Mouse (Mus musculus): Measurements from ENCODE around the gene Npas4. TPM values are rescaled to one million over a fixed set of nuclear protein-coding genes. Genes with fewer than 3 reads are reported as not detected.
"Not testable (repeated sequence)": the region's sequence is repeated elsewhere in the genome, so short reads cannot be mapped to it uniquely, and the experiment has no call there.

Npas4 gene
- polyA plus RNA-seq, 1 experiment from 2014 or later: not detected

DNA sequence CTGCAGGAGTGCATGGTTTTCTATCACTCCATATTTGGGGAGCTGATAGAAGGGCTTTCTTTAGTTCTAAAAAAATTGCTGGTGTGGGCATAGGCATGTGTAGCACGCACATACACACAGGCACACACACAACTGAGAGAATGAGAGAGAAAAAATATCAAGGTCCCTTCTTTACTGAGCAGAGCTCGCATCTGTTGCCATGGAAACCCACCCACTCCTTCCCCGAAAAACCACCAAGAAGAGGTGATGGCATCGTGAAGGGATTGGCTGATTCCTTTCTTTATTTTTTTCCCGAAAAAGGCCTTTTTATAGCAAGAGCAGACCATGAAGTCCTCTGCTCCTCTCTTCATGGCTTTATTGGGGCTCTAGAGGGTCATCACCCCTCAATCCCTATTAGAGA, 3.9 kb upstream of the Npas4 start:
- DNase-seq (ENCODE audit: low spot score): no peak

- DNase-seq (ENCODE audit: low spot score): no peak
Observed at GRCm38 (mm10) chr19:4992904-4993303, 2.8 kb upstream of the Npas4 start.

GRCm38 (mm10) chr19:4992371-4992770, 2.3 kb upstream of the Npas4 start:
- no peak for DNase-seq (ENCODE audit: low spot score)

- DNase-seq (ENCODE audit: low spot score): no peak
Observed at GRCm38 (mm10) chr19:4990716-4991115, 600 bp upstream of the Npas4 start.

GRCm38 (mm10) chr19:4989434-4990255, 471 bp downstream of the Npas4 start:
- DNase-seq (ENCODE audit: low spot score): no peak

- peak; percentile 90 for DNase-seq (ENCODE audit: low spot score)
Observed at GRCm38 (mm10) chr19:4989013-4989412, 1.1 kb downstream of the Npas4 start.

DNA sequence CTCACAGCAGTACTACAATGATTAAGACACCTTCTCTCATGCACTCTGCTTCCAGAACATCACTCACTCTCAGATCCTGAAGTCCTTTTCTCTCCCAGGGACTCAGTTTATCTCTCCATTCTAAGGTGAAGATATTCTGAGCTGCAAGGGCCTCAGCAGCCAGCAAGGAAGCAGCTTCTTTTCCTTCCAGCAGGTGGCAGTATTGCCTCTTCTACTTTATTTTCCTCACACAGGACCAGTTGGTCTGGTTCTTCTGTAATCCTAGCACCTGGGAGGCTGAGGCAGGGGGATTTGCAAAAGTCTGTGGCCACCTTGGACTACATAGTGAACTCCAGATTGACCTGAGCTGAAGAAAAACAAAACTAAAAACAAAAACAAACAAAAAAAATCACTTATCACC, 8.3 kb downstream of the Npas4 start:
- peak; percentile 69 for DNase-seq (ENCODE audit: low spot score)

DNA sequence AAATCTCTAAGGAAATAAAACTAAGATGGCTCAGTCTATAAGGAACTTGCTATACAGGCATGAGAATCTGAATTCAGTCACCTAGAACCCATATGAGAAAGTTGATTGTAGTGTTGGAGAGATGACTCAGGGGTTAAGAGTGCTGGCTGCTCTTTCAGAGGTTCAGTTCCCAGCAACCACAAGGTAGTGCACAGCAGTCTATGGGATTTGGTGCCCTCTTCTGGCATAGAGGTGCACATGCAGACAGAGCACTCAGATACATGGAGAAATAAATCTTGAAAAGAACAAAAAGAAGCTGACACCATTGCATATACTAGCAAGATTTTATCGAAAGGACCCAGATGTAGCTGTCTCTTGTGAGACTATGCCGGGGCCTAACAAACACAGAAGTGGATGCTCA, 21.9 kb downstream of the Npas4 start:
- DNase-seq (ENCODE audit: low spot score): peak; percentile 43

- peak; percentile 93 for DNase-seq (ENCODE audit: low spot score)
Observed at GRCm38 (mm10) chr19:4961928-4962601, 28.1 kb downstream of the Npas4 start, which contains the start of gene Mrpl11. TSS of gene Mrpl11 (plus strand) at chr19:4962147.

GRCm38 (mm10) chr19:4948641-4949040, 41.5 kb downstream of the Npas4 start:
- DNase-seq (ENCODE audit: low spot score): not testable (repeated sequence)

DNA sequence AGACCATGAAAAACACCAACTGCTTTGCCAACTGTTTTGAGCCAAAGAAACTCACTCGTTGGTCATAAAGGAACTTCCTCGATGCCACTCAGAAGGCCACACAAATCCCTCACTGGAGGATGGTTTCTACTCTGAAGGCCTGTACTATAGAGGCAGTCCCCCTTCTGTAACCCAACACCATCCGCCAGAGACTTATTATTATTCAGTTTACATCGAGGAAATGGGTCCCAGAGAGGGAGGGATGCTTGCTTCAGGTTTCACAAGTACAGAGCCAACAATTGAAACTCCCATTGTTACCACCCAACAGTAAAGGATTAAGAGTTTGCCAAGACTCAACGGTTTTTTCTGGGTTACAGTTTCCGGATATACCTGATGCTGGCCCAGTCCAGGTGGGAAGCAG, 44.6 kb downstream of the Npas4 start:
- DNase-seq (ENCODE audit: low spot score): no peak

DNA sequence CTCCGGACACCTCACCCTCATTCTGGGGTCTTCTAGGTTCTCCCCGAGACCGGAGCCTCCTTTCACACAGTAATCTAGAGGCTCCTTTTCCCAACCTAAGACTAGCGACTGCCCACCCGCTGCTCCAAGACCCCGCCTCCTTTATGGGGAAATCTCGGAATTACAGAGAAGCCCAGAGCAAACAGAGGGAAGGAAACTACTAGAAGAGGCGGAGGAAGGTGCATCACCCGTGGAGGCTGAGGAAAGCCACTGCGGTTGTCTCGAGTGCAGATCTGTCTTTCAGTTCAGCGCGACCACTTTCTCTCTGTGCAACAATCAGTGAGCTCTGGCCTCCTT, 46.9 kb downstream of the Npas4 start:
- no peak for DNase-seq (ENCODE audit: low spot score)

DNA sequence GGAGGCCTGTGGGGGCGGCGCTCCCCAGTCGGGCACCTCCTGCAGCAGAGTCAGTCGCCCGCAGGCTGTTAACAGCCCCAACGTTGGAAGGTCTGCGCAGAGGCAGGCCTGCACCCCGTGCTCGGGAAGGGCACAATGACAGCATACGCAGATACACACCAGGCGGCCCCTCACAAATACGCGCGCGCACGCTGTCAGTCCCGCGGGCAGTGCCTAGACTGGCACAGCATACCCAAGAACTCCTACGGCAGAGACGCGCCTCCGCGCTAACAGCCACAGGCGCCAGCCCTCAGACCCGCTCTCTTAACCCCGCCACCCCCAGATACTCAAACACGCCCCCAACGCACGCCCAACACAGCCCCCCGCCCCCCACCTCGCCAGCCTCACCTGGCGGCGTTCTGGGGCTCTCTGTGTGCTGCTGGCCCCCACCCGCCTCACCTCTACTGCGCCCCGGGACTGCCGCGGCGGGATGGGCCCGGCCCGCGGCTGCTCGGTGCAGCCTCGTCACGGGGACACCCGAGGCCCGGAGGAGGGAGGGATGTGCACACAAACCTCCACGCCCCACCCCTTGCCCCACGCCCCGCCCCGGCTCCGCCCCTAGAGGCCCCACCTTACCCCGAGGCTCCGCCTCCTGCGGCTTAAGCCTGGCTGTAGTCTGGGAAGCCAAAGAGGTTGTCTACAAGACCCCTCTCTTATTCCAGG, 47.4 kb downstream of the Npas4 start, which contains the start of gene Peli3:
Peli3 (minus strand) TSS at position 577 of the 702 bp plus-strand sequence.
- peak; percentile 84 for DNase-seq (ENCODE audit: low spot score)

DNA sequence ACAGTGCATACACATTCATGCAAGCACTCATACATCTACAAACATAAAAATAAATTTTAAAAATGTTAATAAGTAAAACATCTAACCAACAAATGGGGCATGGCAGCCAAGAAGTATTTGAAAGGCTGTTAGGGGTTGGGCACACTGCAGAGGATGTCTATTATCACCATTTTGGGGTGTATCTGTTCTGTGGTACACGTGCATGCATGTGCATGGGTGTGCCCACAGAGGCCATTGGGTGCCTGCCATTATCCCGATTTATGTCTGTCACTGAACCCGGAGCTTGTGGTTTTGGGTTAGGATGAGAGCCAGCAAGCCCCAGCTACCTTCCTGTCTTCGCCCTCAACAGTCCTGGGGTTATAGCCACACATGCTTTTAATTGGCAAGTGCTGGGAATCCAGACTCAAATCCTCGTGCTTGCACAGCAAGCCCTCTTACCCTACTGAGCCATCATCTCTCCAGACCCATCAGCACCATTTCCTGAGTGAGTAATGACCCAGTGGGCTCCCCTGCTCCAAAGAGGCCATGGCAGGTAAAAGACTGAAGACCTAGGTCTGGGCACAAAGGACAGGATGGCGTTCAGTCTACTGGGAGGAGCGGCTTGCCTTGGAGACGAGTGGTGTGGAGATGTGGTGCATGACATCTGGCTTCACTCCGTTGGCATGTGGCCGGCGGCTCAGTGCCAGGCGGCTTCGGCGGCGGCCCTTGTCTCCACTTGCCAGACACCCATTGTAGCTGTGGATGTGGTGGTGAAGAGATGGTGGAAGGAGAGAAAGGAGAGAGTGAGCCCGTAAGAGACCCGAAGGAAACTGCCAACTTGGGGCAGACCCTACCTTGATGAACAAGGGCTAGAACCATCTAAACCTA, 52.4 kb downstream of the Npas4 start:
- no peak for DNase-seq (ENCODE audit: low spot score)

DNA sequence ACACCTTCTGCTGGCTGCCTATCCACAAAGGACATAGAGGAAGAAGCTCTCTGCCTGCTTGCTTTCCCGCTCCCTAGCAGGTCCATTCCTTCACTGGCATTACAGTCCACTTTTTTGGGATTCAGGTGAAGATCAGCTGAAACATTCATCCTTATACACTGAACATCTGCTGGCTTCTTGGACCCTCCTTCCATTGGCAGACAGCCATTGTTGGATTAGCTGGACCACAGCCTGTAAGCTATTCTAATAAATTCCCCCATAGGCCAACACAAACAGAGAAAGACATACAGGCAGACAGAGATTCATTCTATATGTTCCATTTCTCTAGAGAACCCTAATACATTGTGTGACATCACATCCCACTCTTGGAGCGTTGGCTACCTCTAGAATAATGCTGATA, 53.2 kb downstream of the Npas4 start:
- no peak for DNase-seq (ENCODE audit: low spot score)

Other genes with a start within 250 kb of the Npas4 start
- gene Rbm4b, start 233.8 kb downstream of the Npas4 start, polyA plus RNA-seq (2015; fragmentation: Nextera tagmentation; extraction: Ambion mirVana): 39.1 and 49.0 TPM in 2 replicates
- gene Rbm4, start 196.4 kb downstream of the Npas4 start, polyA plus RNA-seq (2015; fragmentation: Nextera tagmentation; extraction: Ambion mirVana): 62.0 and 72.5 TPM in 2 replicates
- gene Gm21992, start 178.7 kb downstream of the Npas4 start, polyA plus RNA-seq (2015; fragmentation: Nextera tagmentation; extraction: Ambion mirVana): 35.6 and 36.7 TPM in 2 replicates
- 51.4 and 67.4 TPM in 2 replicates for gene Rbm14, start 178.7 kb downstream of the Npas4 start, polyA plus RNA-seq (2015; fragmentation: Nextera tagmentation; extraction: Ambion mirVana)
- gene Ccs, start 151.0 kb downstream of the Npas4 start, polyA plus RNA-seq (2015; fragmentation: Nextera tagmentation; extraction: Ambion mirVana): 41.1 and 43.4 TPM in 2 replicates
- 0.13 TPM in 1 of 2 replicates, not detected in the other for gene Ccdc87, start 150.9 kb downstream of the Npas4 start, polyA plus RNA-seq (2015; fragmentation: Nextera tagmentation; extraction: Ambion mirVana)
- 11.3 and 12.4 TPM in 2 replicates for gene Ctsf, start 135.2 kb downstream of the Npas4 start, polyA plus RNA-seq (2015; fragmentation: Nextera tagmentation; extraction: Ambion mirVana)
- gene Actn3, start 112.4 kb downstream of the Npas4 start, polyA plus RNA-seq (2015; fragmentation: Nextera tagmentation; extraction: Ambion mirVana): 21.4 and 26.6 TPM in 2 replicates
- 10.2 and 12.6 TPM in 2 replicates for gene Zdhhc24, start 111.6 kb downstream of the Npas4 start, polyA plus RNA-seq (2015; fragmentation: Nextera tagmentation; extraction: Ambion mirVana)
- 1.4 and 2.2 TPM in 2 replicates for gene Bbs1, start 83.7 kb downstream of the Npas4 start, polyA plus RNA-seq (2015; fragmentation: Nextera tagmentation; extraction: Ambion mirVana)
- gene Dpp3, start 62.0 kb downstream of the Npas4 start, polyA plus RNA-seq (2015; fragmentation: Nextera tagmentation; extraction: Ambion mirVana): 101 and 102 TPM in 2 replicates
- 0.47 and 0.81 TPM in 2 replicates for gene Peli3, start 47.2 kb downstream of the Npas4 start, polyA plus RNA-seq (2015; fragmentation: Nextera tagmentation; extraction: Ambion mirVana)
- 106 and 107 TPM in 2 replicates for gene Mrpl11, start 28.2 kb downstream of the Npas4 start, polyA plus RNA-seq (2015; fragmentation: Nextera tagmentation; extraction: Ambion mirVana)
- 1.5 and 1.7 TPM in 2 replicates for gene Slc29a2, start 33.5 kb upstream of the Npas4 start, polyA plus RNA-seq (2015; fragmentation: Nextera tagmentation; extraction: Ambion mirVana)
- 23.8 and 24.1 TPM in 2 replicates for gene B4gat1, start 48.5 kb upstream of the Npas4 start, polyA plus RNA-seq (2015; fragmentation: Nextera tagmentation; extraction: Ambion mirVana)
- gene AC124502.3, start 48.6 kb upstream of the Npas4 start, polyA plus RNA-seq (2015; fragmentation: Nextera tagmentation; extraction: Ambion mirVana): 0.94 and 1.3 TPM in 2 replicates
- gene Brms1, start 51.0 kb upstream of the Npas4 start, polyA plus RNA-seq (2015; fragmentation: Nextera tagmentation; extraction: Ambion mirVana): 66.4 and 67.6 TPM in 2 replicates
- 0.84 and 1.1 TPM in 2 replicates for gene Rin1, start 60.2 kb upstream of the Npas4 start, polyA plus RNA-seq (2015; fragmentation: Nextera tagmentation; extraction: Ambion mirVana)
- gene Cd248, start 77.8 kb upstream of the Npas4 start, polyA plus RNA-seq (2015; fragmentation: Nextera tagmentation; extraction: Ambion mirVana): 4.1 and 7.1 TPM in 2 replicates
- gene Tmem151a, start 95.2 kb upstream of the Npas4 start, polyA plus RNA-seq (2015; fragmentation: Nextera tagmentation; extraction: Ambion mirVana): 0.32 and 0.33 TPM in 2 replicates
- gene Yif1a, start 98.2 kb upstream of the Npas4 start, polyA plus RNA-seq (2015; fragmentation: Nextera tagmentation; extraction: Ambion mirVana): 65.9 and 75.7 TPM in 2 replicates
- 0.91 and 1.2 TPM in 2 replicates for gene Cnih2, start 108.2 kb upstream of the Npas4 start, polyA plus RNA-seq (2015; fragmentation: Nextera tagmentation; extraction: Ambion mirVana)
- 246 and 252 TPM in 2 replicates for gene Rab1b, start 116.8 kb upstream of the Npas4 start, polyA plus RNA-seq (2015; fragmentation: Nextera tagmentation; extraction: Ambion mirVana)
- gene Klc2, start 128.2 kb upstream of the Npas4 start, polyA plus RNA-seq (2015; fragmentation: Nextera tagmentation; extraction: Ambion mirVana): 6.6 and 8.7 TPM in 2 replicates

Data from thymus, postnatal 0 days (tissue).